Mouse (Mus musculus) lung, adult 2 months (tissue): ENCODE measurements around the gene Fosb. TPM values are rescaled to one million over a fixed set of nuclear protein-coding genes. Genes with fewer than 3 reads are reported as not detected.

Experiments used
- DNase-seq: peaks from one replicate; pipeline ENCODE4 v3.0.0; 2022
- H3K4me1 ChIP-seq: fragments of 200-500 bp; 2 replicates; pipeline ENCODE4 v1.6.1; 2011; ENCODE audit warnings: low read length; ENCODE audit not compliant: control insufficient read depth, insufficient read depth
- H3K4me3 ChIP-seq: fragments of 200-500 bp; replicated peaks from 2 replicates; pipeline ENCODE3; 2011; ENCODE audit warnings: low read depth, mild to moderate bottlenecking, control low read depth, low read length; ENCODE audit errors: extremely low read depth
- CTCF ChIP-seq: fragments of 200-500 bp; IDR thresholded peaks from 2 replicates; pipeline ENCODE4 v1.5.1; 2011; ENCODE audit warnings: mild to moderate bottlenecking, low read length, control low read depth; ENCODE audit not compliant: insufficient read depth
- POLR2A ChIP-seq: fragments of 200-500 bp; IDR thresholded peaks from 2 replicates; pipeline ENCODE4 v1.6.1; 2011; ENCODE audit warnings: low read depth, mild to moderate bottlenecking, control low read depth, low read length, borderline replicate concordance; ENCODE audit errors: extremely low read depth
- WGBS: fragments of 180-500 bp; shearing (Covaris S2); methylation state at CpG from one replicate; pipeline ENCODE4 v1.1.7; 2018; 5-methylcytosine and 5-hydroxymethylcytosine counted together
- polyA plus RNA-seq: library from polyadenylated mRNA; depleted of rRNA; stranded (reverse); fragments of >200 nt; gene quantifications from 2 replicates; pipeline ENCODE4 v1.2.3, GENCODE M21; 2012

Fosb gene
- polyA plus RNA-seq, 1 experiment = 4.0 TPM

DNA sequence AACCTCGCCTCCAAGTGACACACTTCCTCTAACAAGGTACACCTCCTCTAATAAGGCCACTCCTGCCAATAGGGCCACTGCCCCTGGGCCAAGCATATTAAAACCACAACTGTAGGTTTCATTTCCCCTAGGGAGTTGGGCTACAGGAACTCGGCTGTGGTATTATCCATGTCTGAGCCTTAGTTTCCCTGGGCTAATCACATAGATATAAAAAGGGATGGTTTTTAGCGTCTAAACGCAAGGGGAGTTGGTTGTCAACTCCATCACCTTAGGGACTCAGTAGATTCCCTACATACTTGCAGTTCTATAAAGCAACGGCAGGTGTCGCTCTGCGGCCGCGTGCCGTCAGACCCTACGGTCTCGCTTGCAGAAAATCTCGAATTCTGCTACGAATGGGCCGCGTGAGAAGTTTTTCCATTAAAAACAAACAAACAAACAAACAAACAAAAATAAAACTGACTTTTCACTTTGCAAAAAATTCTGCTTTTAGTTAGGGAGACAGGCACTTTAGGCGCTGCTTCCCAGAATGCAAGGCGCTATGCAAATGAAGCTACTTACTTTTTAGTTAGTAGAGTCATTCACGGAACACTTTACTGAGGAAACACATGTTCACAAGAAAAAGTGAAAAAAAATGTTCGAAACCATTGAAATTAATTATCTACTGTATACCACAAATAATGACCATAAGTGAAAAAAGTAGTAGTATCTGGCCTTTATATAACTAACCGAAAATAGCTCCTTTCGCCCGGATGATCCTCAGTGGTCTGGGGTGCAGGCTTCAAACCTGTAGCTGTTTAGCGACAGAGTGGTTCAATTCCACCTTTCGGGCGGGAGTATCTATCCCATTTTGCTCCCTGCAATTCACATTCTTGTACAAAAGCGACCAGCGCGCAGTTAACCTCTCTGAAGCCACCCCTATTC lies 9.1 kb downstream of the Fosb start:
- WGBS = under 1% methylated on average over 29 of the region's 29 CpGs
- TF ChIP-seq CTCF (peak; percentile 98), POLR2A (no peak)
- peak; percentile 73 for DNase-seq
- peak overlapping the region; percentile 61 for H3K4me3 ChIP-seq
- no peaks in the 10 kb centered on the region for H3K4me1 ChIP-seq

DNA sequence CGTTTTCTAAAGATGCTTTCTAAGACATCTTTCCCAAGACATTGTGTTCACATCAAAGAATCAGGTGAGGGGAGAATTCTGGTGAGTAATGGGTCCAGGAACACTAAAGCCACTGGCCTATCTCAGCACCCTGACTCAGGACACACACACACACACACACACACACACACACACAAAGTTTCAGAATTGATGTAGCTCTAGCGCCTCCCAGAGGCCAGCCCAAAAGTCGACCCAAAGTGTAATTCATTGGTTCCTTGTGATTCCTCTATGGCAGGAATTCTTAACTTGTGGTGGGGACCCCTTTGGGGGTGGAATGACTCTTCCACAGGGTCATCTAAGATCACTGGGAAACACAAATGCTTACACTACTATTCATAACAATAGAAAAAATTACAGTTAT lies 10.7 kb downstream of the Fosb start:
- H3K4me3 ChIP-seq = no peak overlapping the region
- TF ChIP-seq CTCF (peak; percentile 58), POLR2A (no peak)
- no peaks in the 10 kb centered on the region; the same call in 1 of the 2 replicates for H3K4me1 ChIP-seq
- no peak for DNase-seq
- 14% methylated on average over 3 of the region's 3 CpGs for WGBS

DNA sequence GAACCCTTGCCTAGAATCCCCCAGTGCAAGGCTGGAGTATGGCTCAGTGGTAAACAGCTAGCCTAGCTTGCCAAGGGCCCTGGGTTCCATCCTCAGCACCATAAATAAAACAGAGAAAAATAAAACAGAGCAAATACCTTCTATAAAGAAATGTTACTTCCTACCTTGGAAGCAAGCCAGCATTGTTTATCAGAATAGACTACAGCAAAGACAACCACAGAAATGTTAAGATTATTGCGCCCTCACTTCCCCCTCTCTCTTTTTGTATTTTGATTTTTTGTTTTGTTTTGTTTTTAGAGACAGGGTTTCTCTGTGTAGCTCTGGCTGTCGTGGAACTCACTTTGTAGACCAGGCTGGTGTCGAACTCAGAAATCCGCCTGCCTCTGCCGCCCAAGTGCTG lies 12.1 kb downstream of the Fosb start:
- TF ChIP-seq POLR2A (no peak), CTCF (no peak)
- WGBS = 82% methylated on average over 5 of the region's 5 CpGs

DNA sequence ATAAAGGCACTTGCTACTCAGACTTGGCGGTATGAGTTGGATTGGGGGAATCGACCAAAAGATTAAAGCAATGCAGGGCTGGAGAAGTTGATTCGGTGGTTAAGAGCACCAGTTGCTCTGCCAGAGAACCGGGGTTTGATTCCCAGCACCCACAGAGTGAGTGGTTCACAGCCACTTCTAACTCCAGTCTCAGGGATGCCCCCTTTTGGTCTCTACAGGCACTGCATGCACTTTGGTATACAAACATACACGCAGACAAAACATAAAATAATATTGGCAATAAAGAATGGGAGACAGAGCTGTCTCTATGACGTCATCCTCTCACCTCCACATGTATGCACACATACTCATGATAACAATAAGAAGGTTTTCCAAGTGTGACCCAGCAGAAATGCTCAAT lies 12.8 kb downstream of the Fosb start:
- H3K4me3 ChIP-seq = no peak overlapping the region
- TF ChIP-seq CTCF (no peak), POLR2A (no peak)
- no peak for DNase-seq
- 83% methylated on average over 6 of the region's 6 CpGs for WGBS
- H3K4me1 ChIP-seq = no peaks in the 10 kb centered on the region; the same call in 1 of the 2 replicates

More for the DNA sequence above, 12.1 kb downstream of the Fosb start:
- no peak overlapping the region for H3K4me3 ChIP-seq
- DNase-seq = no peak
- no peaks in the 10 kb centered on the region; the same call in 1 of the 2 replicates for H3K4me1 ChIP-seq

DNA sequence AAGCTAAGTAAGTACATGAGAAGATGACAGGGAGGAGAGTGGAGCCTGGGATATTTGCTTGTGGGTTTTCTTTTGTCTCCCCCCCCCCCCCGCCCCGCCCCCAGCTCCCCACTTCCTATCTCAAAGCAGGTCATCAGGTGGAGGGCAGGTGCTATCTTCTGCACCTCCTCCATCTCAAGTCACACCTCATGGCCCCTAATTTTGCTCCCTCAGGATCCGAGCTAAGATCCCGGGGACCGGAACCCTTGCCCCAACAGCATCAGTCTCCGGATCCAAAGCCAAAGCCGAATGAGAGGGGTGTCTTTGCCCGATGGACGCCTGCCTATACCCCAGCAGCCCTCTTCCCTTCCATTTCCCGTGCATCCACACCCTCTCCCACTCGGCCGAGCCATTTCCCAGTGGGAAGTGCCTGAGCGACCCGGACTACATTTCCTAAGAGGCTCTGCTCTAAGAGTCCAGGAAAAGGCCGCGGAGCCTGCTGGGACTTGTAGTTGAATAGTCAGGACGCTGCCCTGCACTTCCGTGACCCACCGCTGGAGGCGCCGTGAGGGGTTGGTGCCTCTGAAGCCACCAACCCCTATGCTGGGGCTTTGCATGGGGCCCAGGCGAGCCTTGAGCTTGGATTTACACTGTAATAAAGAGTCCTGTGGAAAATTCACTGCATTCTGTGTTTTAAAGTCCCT lies 14.2 kb downstream of the Fosb start:
- 17% methylated on average over 22 of the region's 22 CpGs for WGBS
- H3K4me3 ChIP-seq = peak overlapping the region; percentile 60
- TF ChIP-seq CTCF (peak; percentile 81), POLR2A (peak; percentile 39; the same call in 1 of the 2 replicates)
- DNase-seq = peak; percentile 97
- H3K4me1 ChIP-seq = no peaks in the 10 kb centered on the region; the same call in 1 of the 2 replicates

DNA sequence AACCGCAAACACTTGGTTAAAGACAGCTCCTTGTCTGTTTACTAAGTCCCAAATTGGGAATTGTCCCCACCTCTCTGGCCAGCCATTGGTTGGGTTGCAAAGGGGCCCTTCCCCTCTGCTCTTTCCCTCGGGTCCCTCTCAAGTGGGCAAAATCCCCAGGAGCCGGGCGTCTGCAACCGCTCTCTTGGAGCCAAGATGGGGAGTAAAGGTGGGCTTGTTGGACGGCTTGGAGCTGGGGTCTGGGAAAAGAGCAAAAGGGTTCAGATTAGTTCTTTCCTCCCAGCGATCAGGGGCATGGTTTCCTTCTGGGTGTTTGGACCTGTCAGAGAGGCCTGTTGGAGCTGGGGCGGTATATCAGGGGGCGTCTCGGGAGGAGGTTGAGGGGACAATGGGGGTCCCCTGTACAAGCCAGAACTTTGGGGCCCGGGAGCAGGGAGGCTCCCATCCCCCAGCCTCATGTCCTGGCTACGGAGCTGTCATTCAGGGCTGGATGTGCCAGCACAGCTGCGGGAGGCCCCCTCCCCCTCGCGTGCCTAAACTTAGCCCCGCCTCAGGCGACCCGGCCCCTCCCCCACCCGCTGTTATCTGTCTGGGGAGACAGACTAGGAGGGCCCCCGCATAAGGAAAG lies 18.8 kb downstream of the Fosb start:
- WGBS = 2% methylated on average over 20 of the region's 20 CpGs
- Histone ChIP-seq H3K4me3 (peak overlapping the region; percentile 68), H3K4me1 (no peaks in the 10 kb centered on the region; the same call in 1 of the 2 replicates)
- TF ChIP-seq CTCF = no peak
- no peak for TF ChIP-seq POLR2A
- DNase-seq = no peak

DNA sequence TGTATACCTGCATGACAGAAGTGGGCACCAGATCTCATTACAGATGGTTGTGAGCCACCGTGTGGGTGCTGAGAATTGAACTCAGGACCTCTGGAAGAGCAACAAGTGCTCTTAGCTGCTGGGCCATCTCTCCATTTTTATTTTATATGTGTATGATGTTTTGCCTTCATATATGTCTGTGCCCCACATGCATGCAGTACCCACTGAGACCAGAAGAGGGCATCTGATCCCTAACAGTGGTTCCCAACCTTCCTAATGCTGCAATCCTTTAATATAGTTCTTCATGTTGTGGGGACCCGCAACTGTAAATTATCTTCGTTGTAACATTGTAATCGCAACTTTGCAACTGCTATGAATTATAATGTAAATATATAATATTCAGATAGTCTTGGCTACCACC lies 25.1 kb downstream of the Fosb start:
- WGBS = 26% methylated on average over 4 of the region's 4 CpGs
- DNase-seq = peak; percentile 62
- no peak overlapping the region for H3K4me3 ChIP-seq
- peak; percentile 55 for TF ChIP-seq CTCF
- TF ChIP-seq POLR2A = no peak
- H3K4me1 ChIP-seq = no peaks in the 10 kb centered on the region

DNA sequence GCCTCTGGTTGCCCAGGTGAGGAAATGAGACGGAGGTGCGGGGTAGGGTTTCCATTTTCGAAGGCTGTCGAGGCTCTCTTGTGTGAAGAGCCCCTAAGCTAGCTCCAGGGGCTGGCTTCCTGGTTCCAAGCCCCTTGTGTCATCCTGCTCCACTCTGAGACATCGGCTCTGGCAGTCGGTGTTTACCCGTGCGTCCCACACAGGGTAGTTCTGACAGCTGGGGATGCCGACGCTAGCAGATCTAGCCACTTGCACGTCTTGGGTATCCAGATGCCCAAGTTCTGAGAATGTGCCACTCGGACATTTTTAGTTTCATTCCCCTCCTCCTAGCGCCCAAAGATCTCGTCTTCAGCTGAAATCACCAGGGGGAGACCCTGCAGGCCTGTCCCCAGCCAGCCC lies 26.4 kb downstream of the Fosb start:
- H3K4me3 ChIP-seq = no peak overlapping the region
- 36% methylated on average over 14 of the region's 14 CpGs for WGBS

DNA sequence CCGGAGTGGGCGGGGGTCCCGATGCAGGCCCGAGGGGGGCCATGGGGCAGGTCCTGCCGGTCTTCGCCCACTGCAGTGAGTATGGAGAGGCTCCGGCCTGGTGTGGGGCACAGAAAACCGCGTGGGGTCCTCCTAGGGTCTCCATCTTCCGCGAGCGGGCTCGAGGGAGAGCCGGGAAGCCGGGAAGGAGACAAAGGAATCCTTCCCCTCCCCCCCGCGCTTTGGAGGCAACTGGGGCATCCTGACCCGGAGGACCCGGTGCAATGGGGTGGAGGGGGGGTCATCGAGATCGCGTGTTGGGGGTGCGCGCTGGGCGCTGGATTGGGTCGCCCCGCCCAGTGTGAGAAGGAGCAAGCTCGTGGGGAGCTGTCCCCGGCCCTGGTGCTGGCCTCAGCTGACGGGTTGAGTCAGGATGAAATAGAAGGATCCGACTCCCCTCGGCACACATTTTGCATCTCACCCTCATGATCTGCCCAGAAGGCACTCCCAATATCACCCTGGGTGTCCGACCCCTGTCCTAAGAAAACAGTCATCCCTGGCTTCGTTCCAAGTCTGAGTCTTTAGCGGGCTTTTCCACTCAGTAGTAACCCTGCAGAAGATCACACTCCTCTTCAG lies 27.0 kb downstream of the Fosb start:
- 1% methylated on average over 34 of the region's 35 CpGs for WGBS
- DNase-seq = peak; percentile 57
- H3K4me3 ChIP-seq = peak overlapping the region; percentile 36
- TF ChIP-seq POLR2A (no peak), CTCF (no peak)
- no peaks in the 10 kb centered on the region for H3K4me1 ChIP-seq

More for the DNA sequence above, 26.4 kb downstream of the Fosb start:
- no peaks in the 10 kb centered on the region for H3K4me1 ChIP-seq
- TF ChIP-seq POLR2A = no peak
- TF ChIP-seq CTCF = no peak
- no peak for DNase-seq
